ENCODE assay signal across 8 mouse cellular contexts in the genomic region with DNA sequence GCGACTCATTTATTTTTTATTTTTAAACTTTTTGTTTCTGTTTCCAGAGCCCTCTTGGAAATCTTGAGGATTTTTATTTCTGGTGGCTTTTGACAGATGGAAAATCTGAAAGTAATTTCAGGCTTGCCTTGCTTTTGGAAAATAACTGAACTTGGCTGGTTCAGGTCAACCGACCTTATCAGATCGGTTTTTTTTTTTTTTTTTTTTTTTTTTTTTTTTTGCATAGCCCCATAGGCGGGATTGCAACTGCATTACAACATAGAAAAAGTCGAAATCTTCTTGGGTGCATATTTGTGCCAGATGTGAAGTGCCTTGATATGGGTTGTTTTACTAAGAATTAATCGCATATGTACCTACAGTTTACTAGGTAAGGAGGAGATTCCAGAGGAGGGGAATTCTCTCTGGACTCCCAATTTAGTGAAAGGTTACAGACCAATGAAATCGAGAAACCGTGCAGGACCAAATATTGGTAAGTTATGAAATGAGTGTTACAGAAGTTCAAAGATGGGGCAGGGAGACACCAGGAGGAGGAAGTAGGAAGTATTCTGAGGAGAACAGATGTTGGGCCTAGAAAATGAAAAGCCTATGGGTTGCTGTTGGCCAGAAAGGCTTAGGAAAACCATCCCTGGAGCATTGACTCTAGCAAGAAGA. TPM values are rescaled to one million over a fixed set of nuclear protein-coding genes. Genes with fewer than 3 reads are reported as not detected.
DNase-seq lines count a peak whose midpoint lies in the region; ATAC-seq lines count a peak whose summit lies in the region.

No protein-coding gene starts in this region.

- H3K4me3 ChIP-seq in forebrain, embryonic 10.5 days = peak overlapping the region; percentile 88
- H3K4me3 ChIP-seq in kidney, embryonic 16.5 days (ENCODE audit: low read length) = peak overlapping the region; percentile 96
- H3K4me3 ChIP-seq in neural tube, embryonic 15.5 days (replicated peaks) = peak overlapping the region; percentile 59

- H3K9me3 ChIP-seq in forebrain, embryonic 10.5 days = no peaks in the 10 kb centered on the region
- H3K9me3 ChIP-seq in kidney, embryonic 16.5 days (ENCODE audit: low read length) = no peaks in the 10 kb centered on the region
- no peaks in the 10 kb centered on the region for H3K9me3 ChIP-seq in neural tube, embryonic 15.5 days (replicated peaks)

- peak overlapping the region; percentile 95 for H3K9ac ChIP-seq in kidney, embryonic 16.5 days (replicated peaks; ENCODE audit: low read length)
- peak overlapping the region; percentile 73 for H3K9ac ChIP-seq in neural tube, embryonic 15.5 days (replicated peaks)

- H3K4me1 ChIP-seq in forebrain, embryonic 10.5 days = peaks cover 11% of the 10 kb centered on the region; the same call in 1 of the 2 replicates
- H3K4me1 ChIP-seq in kidney, embryonic 16.5 days (ENCODE audit: insufficient read depth, low read length) = peaks cover 7% of the 10 kb centered on the region
- peaks cover 25% of the 10 kb centered on the region for H3K4me1 ChIP-seq in neural tube, embryonic 15.5 days

- no peaks in the 10 kb centered on the region for H3K36me3 ChIP-seq in forebrain, embryonic 10.5 days (replicated peaks)
- H3K36me3 ChIP-seq in kidney, embryonic 16.5 days (ENCODE audit: insufficient read depth, low read length) = no peaks in the 10 kb centered on the region
- H3K36me3 ChIP-seq in neural tube, embryonic 15.5 days = no peaks in the 10 kb centered on the region

- no peak for ATAC-seq in kidney, embryonic 16.5 days (ENCODE audit: low FRiP score, low TSS enrichment)
- ATAC-seq in neural tube, embryonic 15.5 days (ENCODE audit: low FRiP score) = no peak

- peak overlapping the region; percentile 94 for H3K27ac ChIP-seq in forebrain, embryonic 10.5 days
- peak overlapping the region; percentile 98; the same call in 1 of the 2 replicates for H3K27ac ChIP-seq in kidney, embryonic 16.5 days (ENCODE audit: low read length)
- H3K27ac ChIP-seq in neural tube, embryonic 15.5 days (replicated peaks) = peak overlapping the region; percentile 95

- H3K27me3 ChIP-seq in forebrain, embryonic 10.5 days (ENCODE audit: poor library complexity, severe bottlenecking) = 0 out of 2 replicates have a peak, but pooled peaks cover 7% of the 10 kb centered on the region
- H3K27me3 ChIP-seq in kidney, embryonic 16.5 days (ENCODE audit: insufficient read depth, low read length) = no peaks in the 10 kb centered on the region
- H3K27me3 ChIP-seq in neural tube, embryonic 15.5 days (replicated peaks) = no peaks in the 10 kb centered on the region

- WGBS in forebrain, embryonic 10.5 days = 26% methylated on average over 8 of the region's 8 CpGs
- 17% methylated on average over 8 of the region's 8 CpGs for WGBS in kidney, embryonic 16.5 days
- WGBS in neural tube, embryonic 15.5 days = 22% methylated on average over 8 of the region's 8 CpGs

- H3K4me2 ChIP-seq in kidney, embryonic 16.5 days (replicated peaks; ENCODE audit: low read depth, low read length) = peak overlapping the region; percentile 69
- peak overlapping the region; percentile 63 for H3K4me2 ChIP-seq in neural tube, embryonic 15.5 days

- DNase-seq in gastrocnemius, adult 18-20 months (ENCODE audit: low spot score) = peak; percentile 4
- no peak for DNase-seq in gastrocnemius, postnatal 25 days
- peak; percentile 60 for DNase-seq in A20 (ENCODE audit: low read depth, low spot score)
- DNase-seq in forebrain, embryonic 10.5 days (ENCODE audit: extremely low spot score, low spot score) = no peak
- DNase-seq in right cerebral cortex, postnatal 36 days (ENCODE audit: low spot score in 2 of 2) = no peak
- no peak for DNase-seq in cerebellum, adult 11-12 months

RNA-seq across cellular contexts. Expression of gene Ypel5, which starts 1.7 kb away (rescaled TPM):
- 10 to 100 TPM; 30.2 to 30.7 TPM for total RNA-seq in gastrocnemius, adult 18-20 months (2021)
- 10 to 100 TPM; 25.6 to 27.5 TPM for total RNA-seq in gastrocnemius, postnatal 25 days (2021)
- polyA plus RNA-seq in forebrain, embryonic 10.5 days (2016; fragmentation: Nextera tagmentation; extraction: Ambion mirVana) = 20.4 and 23.2 TPM in 2 replicates
- polyA plus RNA-seq in kidney, embryonic 16.5 days (2015; fragmentation: Nextera tagmentation; extraction: Ambion mirVana) = 45.9 and 46.7 TPM in 2 replicates
- 92.9 and 103 TPM in 2 replicates for polyA plus RNA-seq in neural tube, embryonic 15.5 days (2015; fragmentation: Nextera tagmentation; extraction: Ambion mirVana)

Comparison
In these comparisons a context has a peak if more than half of its experiments do, and no peak if none do; other contexts are left out.
1. DNase-seq: peak in gastrocnemius, adult 18-20 months (single experiment) and A20 (single experiment); none in gastrocnemius, postnatal 25 days (single experiment), forebrain, embryonic 10.5 days (single experiment), right cerebral cortex, postnatal 36 days (0 of 2) and cerebellum, adult 11-12 months (single experiment).
2. Peak in every context shown above with its lines, with median percentiles within 50 percentile points of each other: H3K27ac ChIP-seq and H3K4me3 ChIP-seq.